Mouse (Mus musculus) hindbrain, embryonic 11.5 days (tissue): ENCODE measurements around the gene Gsk3b. TPM values are rescaled to one million over a fixed set of nuclear protein-coding genes. Genes with fewer than 3 reads are reported as not detected.
A peak's percentile ranks its signal among the peaks of the same experiment; 100 is the strongest.

Experiments
- ATAC-seq: fragments of 200-750 bp; cut with Nextera tagmentation; 2 replicates; pipeline ENCODE4 v1.8.0; 2017; ENCODE audit warnings: mild to moderate bottlenecking, moderate TSS enrichment, moderate library complexity; ENCODE audit not compliant: low FRiP score
- DNase-seq: peaks from one replicate; pipeline ENCODE4 v3.0.0-alpha.2; 2015; ENCODE audit warnings: low spot score
- H3K27ac ChIP-seq: fragments of 300-500 bp; sonication (generic); 2 replicates; pipeline ENCODE4 v1.5.1; 2014; ENCODE audit warnings: mild to moderate bottlenecking, low read depth, low read length
- H3K27me3 ChIP-seq: fragments of 300-500 bp; sonication (generic); 2 replicates; pipeline ENCODE4 v1.6.1; 2014; ENCODE audit warnings: mild to moderate bottlenecking, low read length, moderate library complexity, mixed read lengths; ENCODE audit not compliant: control insufficient read depth, insufficient read depth
- H3K36me3 ChIP-seq: fragments of 300-500 bp; sonication (generic); 2 replicates; pipeline ENCODE4 v1.6.1; 2014; ENCODE audit warnings: mild to moderate bottlenecking, low read length, moderate library complexity, mixed read lengths; ENCODE audit not compliant: control insufficient read depth, insufficient read depth
- H3K4me1 ChIP-seq: fragments of 300-500 bp; sonication (generic); replicated peaks from 2 replicates; pipeline ENCODE4 v1.6.1; 2014; ENCODE audit warnings: low read length, mixed read lengths; ENCODE audit not compliant: control insufficient read depth, insufficient read depth
- H3K4me2 ChIP-seq: fragments of 300-500 bp; sonication (generic); replicated peaks from 2 replicates; pipeline ENCODE4 v1.6.1; 2014; ENCODE audit warnings: mild to moderate bottlenecking, low read depth, low read length
- H3K4me3 ChIP-seq: fragments of 300-500 bp; sonication (generic); 2 replicates; pipeline ENCODE4 v1.5.1; 2014; ENCODE audit warnings: low read depth, low read length
- H3K9ac ChIP-seq: fragments of 300-500 bp; sonication (generic); 2 replicates; pipeline ENCODE4 v1.6.1; 2014; ENCODE audit warnings: low read depth, low read length
- H3K9me3 ChIP-seq: fragments of 300-500 bp; sonication (generic); 2 replicates; pipeline ENCODE4 v1.6.1; 2016; ENCODE audit warnings: low read length; ENCODE audit not compliant: control insufficient read depth
- WGBS: fragments of 180-500 bp; shearing (Covaris S2); extraction: QIAGEN DNeasy Blood & Tissue Kit; methylation state at CpG from one replicate; pipeline ENCODE4 v1.1.7; 2014; 5-methylcytosine and 5-hydroxymethylcytosine counted together
- polyA plus RNA-seq: library from polyadenylated mRNA; unstranded; fragments of >200 nt; fragmentation: Nextera tagmentation; extraction: Ambion mirVana; gene quantifications from 2 replicates; pipeline ENCODE4 v1.2.1, GENCODE M21; 2014

Gene Gsk3b
- polyA plus RNA-seq, 1 experiment from 2014 or later = 172 TPM

DNA sequence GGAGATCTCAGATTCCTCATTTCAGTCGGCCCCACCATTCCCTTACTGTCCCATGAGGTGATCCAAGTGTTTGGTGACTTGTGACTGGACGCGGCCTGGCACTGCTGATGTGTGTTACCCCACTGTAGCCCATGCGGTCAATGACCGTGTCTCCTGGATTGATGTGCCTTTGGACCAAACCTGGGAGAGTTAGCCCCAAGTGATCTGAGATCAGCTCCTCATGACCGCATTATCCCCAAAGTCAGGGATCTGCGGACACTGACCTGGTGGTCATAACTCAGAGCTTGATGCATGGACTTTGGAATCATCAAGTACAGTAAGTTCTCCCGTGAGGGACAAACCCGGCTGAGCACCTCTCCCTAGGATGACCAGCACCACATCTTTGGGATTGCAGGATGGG, 167.1 kb downstream of the Gsk3b start:
- no peak overlapping the region for H3K4me2 ChIP-seq
- ATAC-seq (no peak), DNase-seq (no peak)
- H3K27ac ChIP-seq = no peak overlapping the region
- H3K9ac ChIP-seq = no peak overlapping the region
- H3K27me3 ChIP-seq = no peaks in the 10 kb centered on the region
- H3K9me3 ChIP-seq = no peaks in the 10 kb centered on the region
- H3K4me1 ChIP-seq = no peaks in the 10 kb centered on the region
- WGBS = 91% methylated on average over 9 of the region's 9 CpGs
- H3K36me3 ChIP-seq = no peaks in the 10 kb centered on the region
- H3K4me3 ChIP-seq = no peak overlapping the region

- Histone ChIP-seq H3K9ac (no peak overlapping the region), H3K4me1 (no peaks in the 10 kb centered on the region), H3K27ac (no peak overlapping the region), H3K4me2 (no peak overlapping the region), H3K4me3 (no peak overlapping the region), H3K27me3 (no peaks in the 10 kb centered on the region), H3K36me3 (no peaks in the 10 kb centered on the region), H3K9me3 (no peaks in the 10 kb centered on the region)
- DNase-seq (no peak), ATAC-seq (no peak)
- 78% methylated on average over 3 of the region's 3 CpGs for WGBS
These were observed 182.8 kb downstream of the Gsk3b start for GRCm38 (mm10) chr16:38271601-38272000.

- Histone ChIP-seq H3K27me3 (no peaks in the 10 kb centered on the region), H3K4me1 (no peaks in the 10 kb centered on the region), H3K27ac (no peak overlapping the region), H3K36me3 (no peaks in the 10 kb centered on the region), H3K9ac (no peak overlapping the region), H3K4me2 (no peak overlapping the region), H3K4me3 (no peak overlapping the region), H3K9me3 (no peaks in the 10 kb centered on the region)
- DNase-seq (no peak), ATAC-seq (no peak)
- 64% methylated on average over 5 of the region's 5 CpGs for WGBS
These were observed 183.7 kb downstream of the Gsk3b start for GRCm38 (mm10) chr16:38272483-38272882.

DNA sequence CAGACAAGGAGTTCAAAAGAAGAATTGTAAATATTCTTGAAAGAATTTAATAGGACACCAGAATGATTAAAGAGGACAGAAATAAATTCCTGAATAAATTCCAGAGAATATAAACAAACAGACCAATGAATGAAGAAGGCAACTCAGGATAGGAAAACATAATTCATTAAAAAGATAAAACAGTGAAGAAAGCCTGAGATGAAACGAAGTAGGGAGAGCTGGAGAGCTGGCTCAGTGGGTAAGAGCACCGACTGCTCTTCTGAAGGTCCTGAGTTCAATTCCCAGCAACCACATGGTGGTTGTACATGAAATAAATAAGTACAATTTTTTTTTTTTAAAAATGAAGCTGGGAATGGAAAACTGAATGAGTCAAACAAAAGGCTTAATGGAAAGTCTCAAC, 185.9 kb downstream of the Gsk3b start:
- Histone ChIP-seq H3K27ac (no peak overlapping the region), H3K27me3 (no peaks in the 10 kb centered on the region), H3K4me2 (no peak overlapping the region), H3K4me3 (no peak overlapping the region), H3K9me3 (no peaks in the 10 kb centered on the region), H3K4me1 (no peaks in the 10 kb centered on the region), H3K36me3 (no peaks in the 10 kb centered on the region), H3K9ac (no peak overlapping the region)
- no peak for ATAC-seq
- WGBS = 81% methylated on average over 2 of the region's 2 CpGs
- DNase-seq = no peak

- H3K4me2 ChIP-seq = no peak overlapping the region
- H3K9me3 ChIP-seq = no peaks in the 10 kb centered on the region
- DNase-seq (no peak), ATAC-seq (no peak)
- H3K27ac ChIP-seq = no peak overlapping the region
- H3K36me3 ChIP-seq = no peaks in the 10 kb centered on the region
- H3K9ac ChIP-seq = no peak overlapping the region
- 89% methylated on average over 5 of the region's 5 CpGs for WGBS
- H3K27me3 ChIP-seq = no peaks in the 10 kb centered on the region
- H3K4me1 ChIP-seq = peaks cover 3% of the 10 kb centered on the region; the same call in 1 of the 2 replicates
- H3K4me3 ChIP-seq = no peak overlapping the region
These were observed 191.0 kb downstream of the Gsk3b start for GRCm38 (mm10) chr16:38279794-38280193.

- Histone ChIP-seq H3K27ac (no peak overlapping the region), H3K36me3 (no peaks in the 10 kb centered on the region), H3K9ac (no peak overlapping the region), H3K4me2 (no peak overlapping the region), H3K9me3 (no peaks in the 10 kb centered on the region), H3K27me3 (no peaks in the 10 kb centered on the region), H3K4me1 (peaks cover 3% of the 10 kb centered on the region; the same call in 1 of the 2 replicates), H3K4me3 (no peak overlapping the region)
- WGBS = 82% methylated on average over 7 of the region's 7 CpGs
- no peak for ATAC-seq
- DNase-seq = no peak
These were observed 192.2 kb downstream of the Gsk3b start for GRCm38 (mm10) chr16:38280951-38281350.

DNA sequence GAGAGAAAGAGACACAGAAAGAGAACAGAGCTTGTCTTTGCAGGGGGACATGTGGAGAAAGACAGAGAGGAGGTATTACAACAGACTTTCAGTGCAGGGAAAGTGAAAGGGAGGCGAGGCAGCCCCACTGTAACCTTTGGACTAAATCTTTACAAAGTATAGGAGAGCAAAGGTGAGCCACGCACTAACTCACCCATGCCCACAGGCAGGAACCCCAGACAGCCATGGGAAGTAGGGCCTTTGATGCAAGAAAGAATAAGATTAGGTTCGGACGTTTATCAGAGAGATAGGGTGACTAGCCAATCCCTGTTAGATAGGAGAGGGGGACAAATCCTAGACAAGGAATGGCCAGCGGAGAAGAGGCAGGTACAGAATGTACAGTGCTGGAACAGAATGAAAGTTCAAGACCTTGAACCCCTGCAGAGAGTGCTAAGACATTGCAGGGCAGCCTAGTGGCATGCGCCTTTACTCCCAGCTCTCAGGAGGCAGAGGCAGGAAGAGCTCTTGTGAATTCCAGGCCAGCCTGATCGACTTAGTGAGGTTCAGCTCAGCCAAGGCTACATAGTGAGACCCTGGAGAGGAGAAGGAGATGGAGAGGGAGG, 193.9 kb downstream of the Gsk3b start:
- WGBS = 85% methylated on average over 7 of the region's 7 CpGs

GRCm38 (mm10) chr16:38283300-38283699, 194.5 kb downstream of the Gsk3b start:
- peak; percentile 34 for DNase-seq
- 22% methylated on average over 3 of the region's 3 CpGs for WGBS

More for the DNA sequence above, 193.9 kb downstream of the Gsk3b start:
- H3K4me1 ChIP-seq = peaks cover 3% of the 10 kb centered on the region; the same call in 1 of the 2 replicates
- H3K9me3 ChIP-seq = no peaks in the 10 kb centered on the region
- H3K36me3 ChIP-seq = no peaks in the 10 kb centered on the region
- H3K4me3 ChIP-seq = no peak overlapping the region
- no peak for DNase-seq
- H3K9ac ChIP-seq = no peak overlapping the region
- peak; percentile 47; the same call in 1 of the 2 replicates for ATAC-seq
- H3K27me3 ChIP-seq = no peaks in the 10 kb centered on the region
- no peak overlapping the region for H3K27ac ChIP-seq
- no peak overlapping the region for H3K4me2 ChIP-seq

DNA sequence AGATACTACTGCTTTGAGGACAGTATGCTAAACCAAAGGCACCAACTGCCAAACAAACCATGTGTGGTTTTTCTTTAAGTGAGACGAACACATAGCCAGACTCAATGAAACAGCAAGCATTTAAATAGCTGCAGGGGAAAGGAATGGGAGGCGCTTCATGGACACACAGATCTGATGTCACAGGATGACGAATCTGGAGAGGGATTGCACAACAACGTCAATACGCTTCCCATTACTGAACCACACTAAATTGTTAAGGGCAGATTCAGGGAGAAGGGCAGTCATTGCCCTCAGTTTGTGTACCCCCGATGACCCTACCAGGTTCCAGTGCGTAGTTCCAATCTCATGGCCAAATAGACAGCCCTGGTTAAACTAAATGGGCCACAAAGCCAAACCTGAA, 197.0 kb downstream of the Gsk3b start:
- no peak overlapping the region for H3K4me2 ChIP-seq
- ATAC-seq (no peak), DNase-seq (no peak)
- H3K9me3 ChIP-seq = no peaks in the 10 kb centered on the region
- H3K27me3 ChIP-seq = no peaks in the 10 kb centered on the region
- H3K4me1 ChIP-seq = peaks cover 3% of the 10 kb centered on the region; the same call in 1 of the 2 replicates
- H3K36me3 ChIP-seq = no peaks in the 10 kb centered on the region
- no peak overlapping the region for H3K4me3 ChIP-seq
- 78% methylated on average over 7 of the region's 7 CpGs for WGBS
- H3K9ac ChIP-seq = no peak overlapping the region
- no peak overlapping the region for H3K27ac ChIP-seq

More at GRCm38 (mm10) chr16:38283300-38283699, 194.5 kb downstream of the Gsk3b start:
- Histone ChIP-seq H3K9ac (no peak overlapping the region), H3K4me2 (no peak overlapping the region), H3K27me3 (no peaks in the 10 kb centered on the region), H3K4me1 (peaks cover 3% of the 10 kb centered on the region; the same call in 1 of the 2 replicates), H3K36me3 (no peaks in the 10 kb centered on the region), H3K4me3 (no peak overlapping the region), H3K9me3 (no peaks in the 10 kb centered on the region), H3K27ac (0 out of 2 replicates have a peak overlapping the region, but pooled peaks have one; percentile 27)
- ATAC-seq = peak; percentile 80
